Mouse (Mus musculus) small intestine, adult 2 months (tissue): ENCODE results near the gene Mtx2. TPM values are rescaled to one million over a fixed set of nuclear protein-coding genes. Genes with fewer than 3 reads are reported as not detected.

Source experiments
- H3K27ac ChIP-seq: fragments of 200-500 bp; 2 replicates; pipeline ENCODE4 v1.5.1; 2012; ENCODE audit warnings: low read depth, low read length, control low read depth, inconsistent platforms; ENCODE audit not compliant: insufficient read depth
- H3K27me3 ChIP-seq: fragments of 200-500 bp; 2 replicates; pipeline ENCODE4 v1.6.1; 2012; ENCODE audit warnings: mild to moderate bottlenecking, moderate library complexity, low read length, inconsistent platforms; ENCODE audit not compliant: control insufficient read depth, insufficient read depth
- H3K36me3 ChIP-seq: fragments of 200-500 bp; 2 replicates; pipeline ENCODE4 v1.6.1; 2012; ENCODE audit warnings: mild to moderate bottlenecking, low read length, control low read depth, inconsistent platforms; ENCODE audit not compliant: control insufficient read depth, insufficient read depth
- H3K4me1 ChIP-seq: fragments of 200-500 bp; 2 replicates; pipeline ENCODE4 v1.6.1; 2012; ENCODE audit warnings: low read length, inconsistent platforms, mixed read lengths; ENCODE audit not compliant: control insufficient read depth, insufficient read depth, insufficient read length
- H3K4me3 ChIP-seq: fragments of 200-500 bp; 2 replicates; pipeline ENCODE4 v1.5.1; 2012; ENCODE audit warnings: low read depth, mild to moderate bottlenecking, control low read depth, inconsistent platforms, low read length, moderate library complexity
- CTCF ChIP-seq: fragments of 200-500 bp; IDR thresholded peaks from 2 replicates; pipeline ENCODE4 v1.5.1; 2012; ENCODE audit warnings: low read depth, mild to moderate bottlenecking, control low read depth, inconsistent platforms, low read length, moderate library complexity, mixed read lengths; ENCODE audit not compliant: insufficient replicate concordance, insufficient read length; ENCODE audit errors: extremely low read depth
- POLR2A ChIP-seq: fragments of 200-500 bp; IDR thresholded peaks from 2 replicates; pipeline ENCODE4 v1.6.1; 2012; ENCODE audit warnings: low read depth, mild to moderate bottlenecking, control low read depth, inconsistent platforms, low read length, moderate library complexity
- WGBS: fragments of 180-500 bp; shearing (Covaris S2); methylation state at CpG from one replicate; pipeline ENCODE4 v1.1.7; 2018; 5-methylcytosine and 5-hydroxymethylcytosine counted together
- polyA plus RNA-seq: library from polyadenylated mRNA; depleted of rRNA; stranded (reverse); fragments of >200 nt; gene quantifications from 2 replicates; pipeline ENCODE4 v1.2.3, GENCODE M21; 2012

Gene Mtx2
- polyA plus RNA-seq, 1 experiment, result 64.1 TPM

GRCm38 (mm10) chr2:74846992-74847391 is 21.4 kb downstream of the Mtx2 start:
- Histone ChIP-seq H3K27me3 (no peaks in the 10 kb centered on the region), H3K4me1 (no peaks in the 10 kb centered on the region)

GRCm38 (mm10) chr2:74847516-74847915 is 21.9 kb downstream of the Mtx2 start:
- no peaks in the 10 kb centered on the region for H3K27me3 ChIP-seq
- H3K4me3 ChIP-seq, result no peak overlapping the region
- TF ChIP-seq POLR2A, result no peak
- TF ChIP-seq CTCF, result no peak
- no peaks in the 10 kb centered on the region for H3K36me3 ChIP-seq
- 85% methylated on average over 2 of the region's 2 CpGs for WGBS
- H3K27ac ChIP-seq, result no peak overlapping the region
- H3K4me1 ChIP-seq, result no peaks in the 10 kb centered on the region

More at GRCm38 (mm10) chr2:74846992-74847391, 21.4 kb downstream of the Mtx2 start:
- TF ChIP-seq CTCF (no peak), POLR2A (no peak)
- Histone ChIP-seq H3K27ac (no peak overlapping the region), H3K4me3 (no peak overlapping the region), H3K36me3 (no peaks in the 10 kb centered on the region)
- WGBS, result 82% methylated on average over 5 of the region's 5 CpGs

GRCm38 (mm10) chr2:74850036-74850435 is 24.4 kb downstream of the Mtx2 start:
- TF ChIP-seq CTCF (no peak), POLR2A (no peak)
- 25% methylated on average over 1 of the region's 1 CpGs for WGBS
- Histone ChIP-seq H3K4me1 (no peaks in the 10 kb centered on the region), H3K27me3 (no peaks in the 10 kb centered on the region), H3K4me3 (no peak overlapping the region), H3K36me3 (no peaks in the 10 kb centered on the region), H3K27ac (no peak overlapping the region)

GRCm38 (mm10) chr2:74862070-74862476 is 36.5 kb downstream of the Mtx2 start:
- Histone ChIP-seq H3K27ac (no peak overlapping the region), H3K36me3 (peaks cover 2% of the 10 kb centered on the region), H3K27me3 (no peaks in the 10 kb centered on the region), H3K4me3 (no peak overlapping the region), H3K4me1 (no peaks in the 10 kb centered on the region)
- WGBS, result 97% methylated on average over 1 of the region's 1 CpGs
- TF ChIP-seq POLR2A, result no peak
- no peak for TF ChIP-seq CTCF

- TF ChIP-seq CTCF (no peak), POLR2A (no peak)
- Histone ChIP-seq H3K36me3 (peaks cover 9% of the 10 kb centered on the region), H3K27ac (no peak overlapping the region), H3K4me1 (no peaks in the 10 kb centered on the region), H3K27me3 (no peaks in the 10 kb centered on the region), H3K4me3 (no peak overlapping the region)
Observed at GRCm38 (mm10) chr2:74865414-74865813, 39.8 kb downstream of the Mtx2 start.

GRCm38 (mm10) chr2:74874043-74874442 is 48.4 kb downstream of the Mtx2 start:
- TF ChIP-seq CTCF, result no peak
- Histone ChIP-seq H3K4me3 (no peak overlapping the region), H3K36me3 (peaks cover 27% of the 10 kb centered on the region), H3K27me3 (no peaks in the 10 kb centered on the region), H3K4me1 (no peaks in the 10 kb centered on the region), H3K27ac (no peak overlapping the region)
- WGBS, result 92% methylated on average over 9 of the region's 9 CpGs

GRCm38 (mm10) chr2:74884357-74884756 is 58.8 kb downstream of the Mtx2 start:
- Histone ChIP-seq H3K27me3 (no peaks in the 10 kb centered on the region; the same call in 1 of the 2 replicates), H3K4me3 (no peak overlapping the region), H3K27ac (no peak overlapping the region), H3K4me1 (no peaks in the 10 kb centered on the region), H3K36me3 (no peaks in the 10 kb centered on the region)
- TF ChIP-seq POLR2A, result no peak
- no peak for TF ChIP-seq CTCF
- WGBS, result 95% methylated on average over 9 of the region's 9 CpGs

- 70% methylated on average over 5 of the region's 5 CpGs for WGBS
- H3K4me1 ChIP-seq, result no peaks in the 10 kb centered on the region
- no peaks in the 10 kb centered on the region for H3K27me3 ChIP-seq
- no peak overlapping the region for H3K27ac ChIP-seq
- no peaks in the 10 kb centered on the region for H3K36me3 ChIP-seq
- TF ChIP-seq POLR2A (no peak), CTCF (no peak)
- H3K4me3 ChIP-seq, result no peak overlapping the region
Observed at GRCm38 (mm10) chr2:74891868-74892267, 66.3 kb downstream of the Mtx2 start.
